Mouse (Mus musculus) myocyte (in vitro differentiated cells): ENCODE results near the gene Tcl1b2.
"Not testable (repeated sequence)": the region's sequence is repeated elsewhere in the genome, so short reads cannot be mapped to it uniquely, and the experiment has no call there.

Experiments
- CEBPB ChIP-seq: IDR thresholded peaks from 2 replicates; pipeline ENCODE4 v1.6.1; 2011; ENCODE audit warnings: mild to moderate bottlenecking, moderate library complexity; ENCODE audit not compliant: poor library complexity, insufficient read depth, severe bottlenecking
- MYOD1 ChIP-seq, 3 experiments: IDR thresholded peaks; one replicate each; pipeline ENCODE4 v1.6.1; 2011; ENCODE audit warnings: control low read depth in 2 of 3, low read depth in 2 of 3, mild to moderate bottlenecking in 2 of 3, moderate library complexity in 1 of 3; ENCODE audit not compliant: insufficient read length in 2 of 3, control insufficient read depth in 1 of 3
- POLR2A ChIP-seq: IDR thresholded peaks from one replicate; pipeline ENCODE4 v1.6.1; 2011; ENCODE audit warnings: low read depth, mild to moderate bottlenecking, control low read depth, moderate library complexity; ENCODE audit not compliant: insufficient read length
- POLR2AphosphoS2 ChIP-seq: IDR thresholded peaks from one replicate; pipeline ENCODE4 v1.6.1; 2011; ENCODE audit warnings: low read depth, control low read depth; ENCODE audit not compliant: insufficient read length
- SRF ChIP-seq: IDR thresholded peaks from one replicate; pipeline ENCODE4 v1.6.1; 2011; ENCODE audit warnings: low read depth; ENCODE audit not compliant: control insufficient read depth, insufficient read length
- TCF12 ChIP-seq: IDR thresholded peaks from one replicate; pipeline ENCODE4 v1.6.1; 2011; ENCODE audit warnings: mild to moderate bottlenecking, control low read depth; ENCODE audit not compliant: poor library complexity, insufficient read depth, severe bottlenecking
- USF1 ChIP-seq: IDR thresholded peaks from one replicate; pipeline ENCODE4 v1.6.1; 2011; ENCODE audit warnings: low read depth, mild to moderate bottlenecking, control low read depth, moderate library complexity

GRCm38 (mm10) chr12:105134826-105135225 is 11.0 kb upstream of the Tcl1b2 start:
- not testable (repeated sequence) for TF ChIP-seq USF1; MYOD1 (IDR thresholded peaks at IDR 0.05; ENCODE audit: control insufficient read depth in 1 of 3, insufficient read length in 2 of 3, low read depth in 2 of 3); POLR2AphosphoS2; POLR2A; CEBPB; TCF12; SRF
